Mouse (Mus musculus) cerebellum, adult 11-12 months (tissue): ENCODE data around the gene Tgm6.

ENCODE experiments used
- DNase-seq: peaks from one replicate; pipeline ENCODE4 v3.0.0; 2022

The Tgm6 gene

GRCm38 (mm10) chr2:130178706-130179506 is 66.7 kb downstream of the Tgm6 start, which contains the start of gene Snrpb:
Snrpb (minus strand) TSS chr2:130179403.
- DNase-seq, result peak; percentile 87

GRCm38 (mm10) chr2:130179507-130180019 is 67.3 kb downstream of the Tgm6 start:
- no peak for DNase-seq

DNA sequence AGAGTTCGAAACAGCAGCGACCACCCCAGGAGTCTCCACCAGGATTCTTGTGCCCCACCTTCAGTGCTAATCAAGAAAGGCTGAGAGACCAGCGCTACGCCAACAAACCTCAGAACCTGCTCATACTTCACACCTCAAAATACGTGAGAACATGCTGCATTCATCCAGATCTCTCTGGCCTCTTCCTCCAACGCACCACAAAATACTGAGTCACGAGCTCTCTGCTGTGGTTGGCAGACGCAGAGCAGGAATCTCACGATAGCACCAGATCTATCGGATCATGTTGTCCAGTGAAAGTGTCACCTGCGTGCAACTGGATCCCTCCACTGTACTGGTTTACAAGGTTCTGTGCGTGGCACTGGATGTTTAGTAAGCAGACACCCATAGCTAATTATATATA is 76.2 kb downstream of the Tgm6 start:
- DNase-seq, result no peak

DNA sequence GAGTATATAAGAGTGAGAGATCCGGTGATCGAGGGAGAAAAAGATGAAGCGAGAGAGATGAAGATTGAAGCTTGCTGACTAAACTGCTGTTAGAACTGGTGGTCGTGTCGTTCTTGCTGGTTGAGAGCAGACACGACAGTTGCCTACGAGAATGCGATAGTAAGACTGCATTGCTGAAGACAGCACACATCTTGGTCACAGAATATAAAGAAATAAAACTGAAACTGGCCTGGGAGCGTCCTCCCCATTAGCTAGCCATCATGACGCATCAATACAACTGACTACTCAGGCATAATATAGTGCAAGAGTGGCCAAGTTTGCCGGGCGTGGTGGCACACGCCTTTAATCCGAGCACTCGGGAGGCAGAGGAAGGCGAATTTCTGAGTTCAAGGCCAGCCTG is 82.7 kb downstream of the Tgm6 start, which contains the start of gene Tmc2:
Gene Tmc2 (plus strand): TSS at position 301 of the 400 bp plus-strand sequence.
- no peak for DNase-seq

DNA sequence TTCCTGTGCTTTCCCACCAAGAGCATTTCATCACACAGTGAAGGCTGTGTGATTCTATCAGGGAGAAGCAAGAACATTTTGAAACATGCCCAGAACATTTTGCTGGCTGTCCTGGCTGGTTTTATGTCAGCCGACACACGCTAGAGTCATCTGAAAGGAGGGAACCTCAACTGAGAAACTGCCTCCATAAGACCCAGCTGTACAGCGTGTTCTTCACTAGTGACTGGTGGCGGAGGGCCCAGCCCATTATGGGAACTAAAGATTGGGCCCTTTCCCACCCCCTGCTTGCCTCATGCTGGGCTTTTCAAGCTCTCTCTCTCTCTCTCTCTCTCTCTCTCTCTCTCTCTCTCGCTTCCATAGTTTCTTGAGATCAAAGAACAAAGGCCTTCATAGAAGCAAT is 88.7 kb downstream of the Tgm6 start:
- no peak for DNase-seq
